Mouse (Mus musculus): Measurements from ENCODE around the gene Olfr403. TPM values are rescaled to one million over a fixed set of nuclear protein-coding genes. Genes with fewer than 3 reads are reported as not detected.

Gene Olfr403
- not detected in 2 replicates for polyA plus RNA-seq (2012; rRNA removed)

DNA sequence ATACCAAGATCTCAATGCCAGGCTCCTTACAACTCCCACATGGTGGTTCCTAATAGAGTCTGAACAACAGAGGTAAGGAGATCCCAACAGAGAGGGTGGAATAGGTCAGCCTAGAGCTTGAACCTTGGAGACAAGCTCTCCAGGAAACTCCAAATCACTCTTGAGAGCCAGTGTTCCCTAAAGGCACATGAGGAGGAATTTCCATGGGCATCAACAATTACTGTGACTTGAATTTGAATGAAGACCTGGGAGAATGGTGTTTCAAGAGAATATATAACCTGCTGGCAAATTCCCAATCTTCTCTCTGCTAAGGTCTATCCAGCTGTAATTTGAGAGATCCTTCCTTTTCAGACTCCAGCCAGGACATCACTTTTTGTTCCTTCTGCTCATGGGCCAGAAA is at the start of gene Olfr403:
Gene Olfr403, plus strand, starts transcription at position 301 of the 400 bp plus-strand sequence.

GRCm38 (mm10) chr11:74153229-74153628 is 32.8 kb upstream of the Olfr403 start, which contains the start of gene Olfr402:
Gene Olfr402, plus strand, starts transcription at chr11:74153529.

GRCm38 (mm10) chr11:74211279-74211678 is 25.2 kb downstream of the Olfr403 start, which contains the start of gene Olfr43:
Gene Olfr43, minus strand, starts transcription at chr11:74211379.

Other genes with a start within 250 kb of the Olfr403 start
- not detected in 2 replicates for gene Olfr23, start 249.6 kb upstream of the Olfr403 start, polyA plus RNA-seq (2012; rRNA removed)
- not detected in 2 replicates for gene Olfr397, start 225.4 kb upstream of the Olfr403 start, polyA plus RNA-seq (2012; rRNA removed)
- not detected in 2 replicates for gene Olfr398, start 195.8 kb upstream of the Olfr403 start, polyA plus RNA-seq (2012; rRNA removed)
- not detected in 2 replicates for gene Olfr139, start 129.7 kb upstream of the Olfr403 start, polyA plus RNA-seq (2012; rRNA removed)
- gene Olfr399, start 129.6 kb upstream of the Olfr403 start, polyA plus RNA-seq (2012; rRNA removed): not detected in 2 replicates
- gene Zfp616, start 116.3 kb upstream of the Olfr403 start, polyA plus RNA-seq (2012; rRNA removed): not detected in 2 replicates
- gene Olfr401, start 72.5 kb upstream of the Olfr403 start, polyA plus RNA-seq (2012; rRNA removed): not detected in 2 replicates
- gene Olfr402, start 32.7 kb upstream of the Olfr403 start, polyA plus RNA-seq (2012; rRNA removed): not detected in 2 replicates
- not detected in 2 replicates for gene Olfr43, start 25.1 kb downstream of the Olfr403 start, polyA plus RNA-seq (2012; rRNA removed)
- gene Olfr406, start 73.6 kb downstream of the Olfr403 start, polyA plus RNA-seq (2012; rRNA removed): not detected in 2 replicates
- not detected in 2 replicates for gene Olfr59, start 97.5 kb downstream of the Olfr403 start, polyA plus RNA-seq (2012; rRNA removed)
- not detected in 2 replicates for gene Olfr410, start 151.8 kb downstream of the Olfr403 start, polyA plus RNA-seq (2012; rRNA removed)
- not detected in 2 replicates for gene Olfr411, start 166.4 kb downstream of the Olfr403 start, polyA plus RNA-seq (2012; rRNA removed)
- not detected in 2 replicates for gene Olfr412, start 175.8 kb downstream of the Olfr403 start, polyA plus RNA-seq (2012; rRNA removed)

All from central nervous system, embryonic 18 days (tissue).